Mouse (Mus musculus): ENCODE measurements around the gene Sh3d19.
"Not testable (repeated sequence)": the region's sequence is repeated elsewhere in the genome, so short reads cannot be mapped to it uniquely, and the experiment has no call there.

Gene Sh3d19

GRCm38 (mm10) chr3:86093907-86094306 lies 123.0 kb downstream of the Sh3d19 start:
- no peak for DNase-seq (ENCODE audit: low read depth)

DNA sequence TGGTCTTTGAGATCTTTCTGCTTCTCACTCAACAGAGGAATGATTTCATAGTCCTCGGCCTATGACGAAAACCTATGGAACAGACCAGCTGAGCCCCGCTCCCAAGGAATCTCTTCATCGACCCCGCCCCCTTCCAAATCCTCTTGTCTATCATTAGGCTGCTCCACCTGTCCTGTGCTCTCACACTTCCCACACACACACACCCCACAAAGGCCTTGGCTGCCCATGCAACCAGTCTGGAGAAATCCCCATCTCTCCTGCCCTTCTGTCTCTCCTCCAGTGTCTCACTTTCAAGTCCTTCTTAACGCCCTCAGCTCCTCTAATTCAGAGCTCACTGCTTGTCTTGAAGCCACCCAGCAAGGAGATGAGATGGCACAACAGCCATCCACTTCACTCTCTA lies 131.0 kb downstream of the Sh3d19 start:
- DNase-seq (ENCODE audit: low read depth): no peak

- DNase-seq (ENCODE audit: low read depth): peak; percentile 45
Observed at GRCm38 (mm10) chr3:86103449-86104291, 132.8 kb downstream of the Sh3d19 start.

DNA sequence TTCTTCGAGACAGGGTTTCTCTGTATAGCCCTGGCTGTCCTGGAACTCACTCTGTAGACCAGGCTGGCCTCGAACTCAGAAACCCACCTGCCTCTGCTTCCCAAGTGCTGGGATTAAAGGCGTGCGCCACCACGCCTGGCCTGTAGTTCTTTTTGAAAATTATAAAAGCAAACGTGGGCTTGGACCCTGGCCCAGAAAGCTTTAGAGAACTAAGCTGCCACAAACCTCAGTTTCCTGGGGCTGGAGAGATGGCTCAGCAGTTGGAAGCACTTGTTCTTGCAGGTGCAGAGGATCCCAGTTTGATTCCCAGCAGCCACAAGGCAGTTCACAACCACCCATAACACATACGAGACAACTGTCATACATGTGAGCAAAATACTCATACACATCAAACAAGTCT lies 133.5 kb downstream of the Sh3d19 start:
- DNase-seq (ENCODE audit: low read depth): not testable (repeated sequence)

DNA sequence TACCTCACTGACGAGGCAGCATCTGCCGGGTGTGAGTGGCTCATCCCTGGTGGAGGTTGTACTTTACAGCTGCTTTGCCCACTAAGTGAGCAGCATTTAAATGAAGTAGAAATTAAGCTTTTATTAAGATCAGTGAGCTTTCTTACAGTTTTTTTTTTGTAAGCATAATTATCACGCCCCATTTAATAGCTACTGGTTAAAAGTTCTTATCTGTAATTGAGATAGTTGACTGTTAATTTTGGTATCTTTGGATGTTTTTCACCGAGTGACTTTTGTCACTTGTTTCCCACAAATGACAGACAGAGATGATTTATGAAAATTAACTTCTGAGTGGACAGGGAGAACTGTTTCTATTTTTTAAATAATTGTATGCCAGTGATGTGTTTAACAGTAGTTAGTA lies 134.0 kb downstream of the Sh3d19 start:
- no peak for DNase-seq (ENCODE audit: low read depth)

- no peak for DNase-seq (ENCODE audit: low read depth)
Observed at GRCm38 (mm10) chr3:86106086-86106632, 135.2 kb downstream of the Sh3d19 start.

DNA sequence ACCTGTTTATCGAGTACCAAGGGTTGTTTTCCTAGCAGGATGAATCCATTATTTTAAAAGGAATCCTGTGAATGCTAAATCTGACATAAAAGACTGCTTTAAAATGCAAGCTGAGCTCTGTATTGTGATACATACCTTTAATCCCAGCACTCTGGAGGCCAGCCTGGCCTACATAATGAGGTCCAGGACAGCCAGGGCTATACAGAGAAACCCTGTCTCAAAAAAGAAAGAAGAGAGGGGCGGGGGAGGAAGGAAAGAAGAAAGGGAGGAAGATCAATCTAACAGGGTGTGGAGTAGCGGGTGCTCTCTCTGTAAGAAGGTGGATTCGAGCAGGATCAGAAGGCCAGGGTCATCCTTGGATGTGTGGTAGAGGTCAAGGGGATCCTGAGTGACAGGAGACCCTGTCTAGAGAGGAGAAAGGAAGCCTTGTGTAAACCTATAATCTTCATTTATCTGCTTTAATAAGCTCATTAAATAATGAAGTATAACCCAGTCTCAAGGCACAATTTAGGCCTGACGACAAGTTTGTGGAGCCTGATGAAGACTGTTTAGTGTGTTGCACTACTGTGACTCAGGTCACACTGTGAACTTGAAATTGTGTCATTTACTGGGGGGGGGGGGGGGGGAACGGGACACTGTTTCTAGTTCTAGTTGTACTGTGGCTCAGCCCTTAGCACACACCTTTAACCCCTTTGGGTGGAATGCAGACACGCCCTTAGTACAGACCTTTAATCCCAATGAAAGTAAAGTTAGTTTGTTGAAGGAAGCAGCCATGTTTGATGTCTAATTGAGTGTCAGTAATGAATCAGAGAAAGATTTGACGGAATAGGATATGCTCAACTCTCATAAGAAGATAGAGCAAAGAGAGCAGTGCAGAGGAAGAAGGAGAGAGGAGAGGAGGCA lies 137.0 kb downstream of the Sh3d19 start:
- DNase-seq (ENCODE audit: low read depth): no peak

- no peak for DNase-seq (ENCODE audit: low read depth)
Observed at GRCm38 (mm10) chr3:86108576-86108975, 137.7 kb downstream of the Sh3d19 start.

DNA sequence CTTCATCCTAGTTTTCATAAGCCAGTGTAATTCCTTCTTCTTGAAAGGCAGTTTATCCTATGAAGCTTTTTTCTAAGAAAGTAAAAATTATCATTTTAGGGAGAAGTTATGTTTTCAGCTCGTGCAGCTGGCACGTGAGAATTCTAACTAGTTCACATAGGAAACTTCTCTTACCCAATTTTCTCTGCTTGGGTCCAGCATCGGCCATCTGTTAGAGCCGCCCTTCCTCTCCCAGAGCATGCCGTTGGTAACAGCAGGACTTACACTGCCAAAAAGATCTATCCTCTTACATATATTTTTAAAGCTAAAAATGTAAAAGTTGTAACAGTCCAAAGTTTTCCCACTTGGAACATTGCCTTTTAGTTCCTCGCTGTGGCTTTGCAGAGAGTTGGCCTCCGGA lies 138.2 kb downstream of the Sh3d19 start:
- no peak for DNase-seq (ENCODE audit: low read depth)

GRCm38 (mm10) chr3:86110077-86110476 lies 139.2 kb downstream of the Sh3d19 start:
- DNase-seq (ENCODE audit: low read depth): peak; percentile 60

DNA sequence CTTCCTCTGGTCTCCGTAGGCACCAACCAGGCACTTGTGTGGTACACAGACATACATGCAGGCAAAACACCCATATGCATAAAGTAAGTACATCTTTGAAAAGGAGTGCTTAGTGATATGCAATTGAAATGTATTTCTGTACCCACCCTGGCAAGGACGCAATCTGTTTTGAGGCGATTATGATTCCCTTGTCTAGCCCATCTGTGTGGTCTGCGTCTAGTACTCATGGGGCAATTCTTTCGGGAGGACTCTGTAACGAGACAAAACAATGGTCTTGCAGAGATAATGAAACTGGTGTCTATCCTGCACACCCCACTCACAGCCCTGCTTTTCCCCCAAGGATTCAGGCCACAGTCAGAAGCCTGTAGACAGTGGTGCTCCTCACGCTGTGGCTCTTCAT lies 141.9 kb downstream of the Sh3d19 start:
- no peak for DNase-seq (ENCODE audit: low read depth)

- DNase-seq (ENCODE audit: low read depth): no peak
Observed at GRCm38 (mm10) chr3:86114659-86115338, 143.9 kb downstream of the Sh3d19 start.

DNA sequence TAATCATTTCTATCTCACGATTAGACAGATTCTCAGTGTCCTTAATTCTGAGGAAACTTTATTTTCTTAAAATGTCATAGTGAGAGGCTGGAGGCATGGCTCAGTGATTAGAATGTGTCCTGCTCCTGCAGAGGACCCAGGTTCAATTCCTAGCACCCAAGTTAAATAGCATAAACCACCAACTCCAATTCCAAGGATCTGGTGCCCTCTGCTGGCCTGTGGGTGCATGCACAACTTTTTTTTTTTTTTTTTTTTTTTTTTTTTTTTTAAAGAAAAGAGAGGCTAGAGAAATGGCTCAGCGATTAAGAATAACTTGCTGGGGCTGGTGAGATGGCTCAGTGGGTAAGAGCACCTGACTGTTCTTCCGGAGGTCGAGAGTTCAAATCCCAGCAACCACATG lies 146.0 kb downstream of the Sh3d19 start:
- peak; percentile 29 for DNase-seq (ENCODE audit: low read depth)

DNA sequence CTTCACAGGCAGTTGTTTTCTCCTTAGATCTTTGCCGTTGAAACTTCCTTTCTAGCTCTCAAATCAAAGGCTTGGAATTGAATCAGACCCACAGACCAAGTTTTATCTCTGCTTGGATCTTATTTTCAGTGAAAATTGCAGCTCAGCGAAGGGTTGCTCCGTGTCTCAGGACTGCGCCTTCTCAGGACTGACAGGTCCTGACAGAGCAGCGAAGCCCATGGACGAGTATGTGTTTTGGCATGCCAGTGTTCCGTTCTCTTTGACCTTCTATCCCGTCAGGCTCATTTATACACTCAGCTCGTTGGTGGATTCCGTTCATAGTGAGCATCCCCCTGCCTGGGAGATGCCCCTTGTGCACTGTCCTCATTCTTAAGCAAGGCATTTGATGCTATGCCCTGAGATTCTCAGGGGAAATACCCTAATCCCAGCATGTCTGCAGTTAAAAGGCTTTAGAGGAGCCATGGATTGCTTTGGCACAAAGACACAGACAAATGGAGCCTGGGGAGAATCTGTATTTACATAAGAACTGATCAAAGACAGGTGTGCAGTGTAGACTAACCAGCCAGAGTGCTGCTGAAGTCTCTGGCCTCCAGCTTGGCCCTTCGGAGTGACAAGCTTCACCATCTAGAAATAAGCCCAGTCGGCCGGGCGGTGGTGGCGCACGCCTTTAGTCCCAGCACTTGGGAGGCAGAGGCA lies 148.5 kb downstream of the Sh3d19 start:
- no peak for DNase-seq (ENCODE audit: low read depth)

DNA sequence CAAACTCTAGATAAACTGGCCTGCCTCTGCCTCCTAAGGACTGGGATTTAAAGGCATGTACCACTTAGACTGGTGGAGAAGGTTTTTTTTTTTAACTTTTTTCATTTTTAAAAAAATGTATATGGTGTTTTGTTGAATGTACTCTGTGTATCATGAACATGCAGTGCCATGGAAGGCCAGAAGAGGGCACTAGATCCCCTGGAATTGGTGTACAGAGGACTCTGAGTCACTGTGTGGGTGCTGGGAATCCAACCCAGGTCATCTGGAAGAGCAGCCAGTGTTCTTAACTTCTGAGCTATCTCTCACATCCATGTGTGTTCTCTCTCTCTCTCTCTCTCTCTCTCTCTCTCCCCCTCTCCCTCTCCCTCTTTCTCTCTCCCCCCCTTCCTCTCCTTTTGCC lies 151.2 kb downstream of the Sh3d19 start:
- no peak for DNase-seq (ENCODE audit: low read depth)

GRCm38 (mm10) chr3:86123251-86123746 lies 152.4 kb downstream of the Sh3d19 start:
- DNase-seq (ENCODE audit: low read depth): no peak

- peak; percentile 79 for DNase-seq (ENCODE audit: low read depth)
Observed at GRCm38 (mm10) chr3:86129757-86130156, 158.8 kb downstream of the Sh3d19 start.

DNA sequence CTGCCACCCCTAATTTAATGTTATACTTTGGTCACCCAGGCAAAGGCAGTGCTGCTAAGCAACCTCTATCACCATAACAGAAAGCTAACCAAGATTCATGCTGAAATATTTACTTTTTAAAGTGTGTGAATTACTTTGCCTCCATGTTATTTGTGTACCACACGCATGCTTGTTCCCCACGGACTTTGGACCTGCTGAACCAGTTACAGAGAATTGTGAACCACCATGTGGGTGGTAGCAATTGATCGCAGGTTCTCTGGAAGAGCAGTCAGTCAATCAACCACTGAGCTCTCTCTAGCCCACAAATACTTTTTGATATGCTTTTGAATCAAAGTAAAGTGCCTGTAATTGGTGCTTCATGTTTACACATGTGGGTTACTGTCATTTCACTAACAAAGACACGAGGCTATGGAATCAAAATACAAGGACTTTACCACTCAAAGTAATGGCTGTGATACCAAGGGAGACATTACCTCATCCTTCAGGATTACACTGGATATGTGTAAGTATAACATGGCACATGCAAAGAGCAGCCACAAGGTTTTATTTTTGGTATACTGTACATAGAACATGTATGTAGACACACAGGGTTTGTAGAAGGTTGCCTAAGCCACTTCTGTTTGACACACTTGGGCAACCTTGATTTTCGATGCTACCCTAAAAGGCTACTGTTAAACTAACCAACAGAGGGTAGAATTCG lies 164.2 kb downstream of the Sh3d19 start:
- DNase-seq (ENCODE audit: low read depth): no peak

GRCm38 (mm10) chr3:86135886-86136563 lies 165.1 kb downstream of the Sh3d19 start:
- DNase-seq (ENCODE audit: low read depth): no peak

DNA sequence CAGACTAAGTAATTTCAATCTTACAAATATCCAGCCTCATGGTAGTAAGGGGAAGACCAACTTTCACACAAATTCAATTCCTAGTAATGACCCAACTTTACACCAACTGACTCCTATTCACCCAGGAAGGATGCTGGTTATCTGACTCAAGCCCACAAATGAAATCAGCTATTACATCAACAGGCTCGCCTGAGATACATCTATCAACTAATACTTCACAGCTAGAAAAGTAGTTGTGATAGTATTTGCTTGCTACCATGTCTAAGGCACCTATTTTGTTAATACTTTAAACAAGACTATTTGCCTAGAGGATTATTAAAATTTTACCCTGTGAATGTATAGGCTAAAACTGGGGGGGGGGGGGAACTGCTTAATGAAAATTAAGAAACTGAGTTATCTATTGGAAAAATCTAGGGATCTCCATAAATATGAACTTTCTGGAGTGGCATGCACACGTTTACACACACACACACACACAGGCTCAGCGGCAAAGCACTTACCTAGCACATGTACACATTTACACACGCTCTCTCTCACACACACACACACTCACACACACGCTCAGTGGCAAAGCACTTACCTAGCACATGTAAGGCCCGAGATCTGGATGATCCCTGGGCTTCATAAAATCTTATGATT lies 166.1 kb downstream of the Sh3d19 start:
- DNase-seq (ENCODE audit: low read depth): no peak
